Mouse (Mus musculus): Measurements from ENCODE around the gene Sgca.
"Not testable (repeated sequence)": the region's sequence is repeated elsewhere in the genome, so short reads cannot be mapped to it uniquely, and the experiment has no call there.

Gene Sgca

DNA sequence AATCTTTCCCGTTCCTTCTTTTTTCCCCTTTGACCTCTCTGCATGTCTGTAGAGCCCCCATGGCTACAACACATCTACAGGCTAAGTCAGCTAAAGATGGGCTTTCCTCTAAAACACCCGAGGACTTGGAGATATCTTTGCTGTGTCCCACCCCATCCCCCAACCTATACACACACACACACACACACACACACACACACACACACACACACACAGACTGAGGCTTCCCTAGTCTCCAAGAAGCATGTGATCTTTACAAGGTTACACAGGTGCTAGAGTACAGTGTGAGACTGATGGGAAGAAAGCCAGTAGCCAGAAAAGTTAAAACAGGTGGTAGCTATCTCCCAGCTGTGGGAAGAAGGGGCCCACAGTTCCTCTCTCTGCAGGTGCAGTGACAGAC is 10.3 kb upstream of the Sgca start:
- no peak for DNase-seq (ENCODE audit: low spot score)

DNA sequence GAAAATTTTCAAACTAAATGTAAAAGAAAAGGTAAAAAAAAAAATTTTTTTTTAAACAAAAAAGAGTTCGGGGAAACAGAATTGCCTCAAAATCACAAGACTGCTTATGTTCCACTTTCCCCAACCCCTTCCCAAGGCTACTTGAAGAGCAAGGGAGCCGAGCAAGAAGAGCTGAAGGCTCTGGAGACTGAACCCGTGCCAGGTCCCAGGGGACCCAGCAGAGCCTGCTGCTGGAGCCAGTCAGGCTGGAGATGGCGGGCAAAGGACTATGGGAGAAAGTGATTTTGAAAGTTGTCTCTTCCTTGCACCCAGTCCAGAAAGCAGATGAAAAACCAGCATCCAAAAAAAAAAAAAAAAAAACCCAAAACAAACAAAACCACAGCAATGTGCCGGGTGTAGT is 9.7 kb upstream of the Sgca start:
- DNase-seq (ENCODE audit: low spot score), result no peak

DNA sequence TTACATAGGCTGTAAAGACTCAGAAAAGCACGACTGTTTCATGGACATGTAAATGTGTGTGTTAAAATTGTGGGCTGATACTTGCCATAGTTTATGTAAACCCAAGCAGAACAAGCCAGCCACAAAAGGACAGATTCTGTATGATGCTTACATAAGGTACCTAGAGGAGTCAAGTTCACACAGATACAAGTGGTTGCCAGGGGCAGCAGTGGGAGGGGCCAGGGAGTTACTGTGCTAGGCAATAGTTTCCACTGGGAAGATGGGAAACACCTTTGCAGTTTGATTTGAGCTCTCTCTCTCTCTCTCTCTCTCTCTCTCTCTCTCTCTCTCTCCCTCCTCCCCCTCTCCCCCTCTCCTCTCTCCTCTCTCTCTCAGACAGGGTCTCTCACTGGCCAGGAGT is 9.0 kb upstream of the Sgca start:
- DNase-seq (ENCODE audit: low spot score), result no peak

DNA sequence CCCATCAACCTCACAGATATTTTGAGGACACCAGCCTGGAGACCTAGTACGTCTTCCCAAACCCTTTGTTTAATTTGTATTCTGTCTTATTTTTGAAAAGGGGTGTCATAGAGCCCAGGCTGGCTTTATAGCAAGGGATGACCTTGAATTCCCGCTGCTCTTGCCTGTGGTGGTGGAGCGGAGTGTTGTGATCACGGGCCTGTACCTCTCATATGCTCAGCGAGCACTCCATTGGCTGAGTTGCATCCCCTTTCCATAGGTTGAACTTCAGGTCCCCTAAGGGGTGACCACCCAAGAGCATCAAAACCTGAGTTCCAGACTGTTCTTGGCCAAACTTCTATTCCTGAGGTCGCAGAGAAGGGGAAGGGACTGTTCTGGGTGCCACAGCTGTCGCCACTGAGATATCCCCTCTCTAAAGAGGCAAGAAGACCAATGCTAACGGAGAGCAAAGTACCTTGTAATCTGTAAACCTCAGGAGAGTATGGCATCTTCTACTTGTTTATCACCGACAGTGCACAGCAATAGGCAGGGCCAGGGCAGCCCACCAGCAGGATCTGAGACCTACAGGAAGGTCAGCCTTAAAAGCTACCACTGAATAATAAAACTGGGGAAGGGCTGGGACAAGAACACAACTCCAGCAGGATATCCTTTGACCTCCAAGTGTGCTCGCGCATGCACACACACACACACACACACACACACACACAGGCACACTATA is 3.5 kb upstream of the Sgca start:
- no peak for DNase-seq (ENCODE audit: low spot score)

DNA sequence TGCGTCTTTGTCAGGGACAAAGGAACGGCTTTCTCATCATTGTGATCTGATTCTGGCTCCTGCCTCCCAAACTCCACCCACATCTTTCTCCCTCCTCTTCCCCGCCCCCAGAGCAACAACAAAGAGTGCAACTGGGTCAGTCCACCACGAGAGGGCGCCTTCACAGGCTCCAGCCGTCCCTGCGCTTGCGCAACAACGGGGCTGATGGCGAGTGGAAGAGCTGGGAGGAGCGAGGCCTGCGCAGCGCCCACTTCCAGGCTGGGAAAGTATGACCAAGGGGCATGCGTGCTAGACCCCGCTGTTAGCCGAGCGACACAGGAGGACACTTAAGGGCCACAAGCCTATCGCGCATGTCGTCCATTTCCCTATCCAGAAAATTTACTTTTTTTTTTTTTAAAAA is 2.8 kb upstream of the Sgca start:
- peak; percentile 93 for DNase-seq (ENCODE audit: low spot score)

DNA sequence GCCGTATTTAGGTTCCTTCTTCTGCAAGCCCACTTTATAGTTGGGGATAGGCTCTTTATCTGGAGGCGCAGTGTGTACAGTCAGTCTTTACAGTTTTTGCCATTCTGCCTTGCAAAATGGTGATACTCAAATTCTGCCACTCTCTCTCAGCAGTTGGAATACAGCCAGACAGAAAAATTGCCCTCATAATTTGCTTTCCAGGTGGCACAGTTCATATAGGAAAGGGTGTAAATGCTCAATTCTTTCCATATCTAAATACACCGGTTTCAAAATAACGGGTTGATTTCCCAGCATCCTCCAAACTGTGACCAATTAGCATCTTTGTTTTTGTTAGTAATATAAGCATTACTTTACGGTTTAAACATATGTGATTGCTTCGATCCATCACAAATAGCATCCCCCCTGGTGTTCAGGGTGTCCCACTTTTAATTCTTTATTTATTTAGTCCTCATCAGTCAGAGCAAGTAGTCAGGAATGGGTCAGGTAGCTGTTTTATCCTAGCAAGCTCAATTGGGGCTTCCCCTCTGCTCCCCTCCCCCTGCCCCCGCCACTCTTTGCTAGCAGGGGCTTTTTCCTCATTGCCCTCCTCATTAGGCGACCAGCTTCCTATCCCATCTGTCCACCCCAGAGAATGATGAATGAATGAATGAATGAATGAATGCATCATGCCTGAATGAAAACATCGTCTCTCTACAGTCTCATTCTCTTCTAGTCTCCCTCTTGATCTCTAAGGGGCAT is 2.2 kb upstream of the Sgca start:
- no peak for DNase-seq (ENCODE audit: low spot score)

DNA sequence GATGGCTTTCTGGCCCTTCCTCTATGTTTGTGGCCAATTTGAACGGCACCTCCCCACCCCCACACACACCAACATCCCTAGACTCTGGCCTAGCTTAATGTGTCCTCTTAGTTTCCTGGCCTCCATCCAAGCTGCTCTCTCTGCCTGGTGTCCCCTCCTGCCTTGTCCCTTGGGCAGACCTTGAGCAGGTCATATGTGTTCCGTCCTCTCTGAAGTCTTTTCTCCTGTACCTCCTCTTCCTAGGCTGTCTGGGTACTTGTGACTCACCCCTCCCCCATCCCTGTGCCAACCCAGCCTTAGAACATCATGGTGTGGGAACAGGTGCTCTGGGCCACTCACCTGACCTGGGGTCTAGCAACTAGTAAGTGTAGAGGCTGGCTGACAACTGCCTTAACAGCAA is 1.2 kb downstream of the Sgca start:
- no peak for DNase-seq (ENCODE audit: low spot score)

DNA sequence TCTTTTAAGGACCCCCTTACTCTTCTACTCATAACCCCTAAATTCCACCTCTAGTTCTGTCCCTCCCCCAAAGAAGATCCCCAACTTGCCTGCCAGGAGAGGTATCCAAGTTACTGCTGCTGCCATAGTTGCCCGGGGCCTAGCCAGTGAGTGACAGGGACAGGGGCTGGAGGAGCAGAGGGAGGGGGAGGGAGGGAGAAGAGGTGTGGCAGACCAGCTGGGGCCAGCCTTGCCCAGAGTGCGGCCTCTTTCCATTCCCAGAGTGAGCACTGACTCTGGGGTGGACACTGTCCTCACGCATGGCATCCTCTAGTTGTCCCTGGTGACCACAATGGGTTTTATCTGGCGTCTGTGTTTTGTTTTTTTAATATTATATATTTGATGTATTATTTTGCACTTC is 2.8 kb downstream of the Sgca start:
- no peak for DNase-seq (ENCODE audit: low spot score)

DNA sequence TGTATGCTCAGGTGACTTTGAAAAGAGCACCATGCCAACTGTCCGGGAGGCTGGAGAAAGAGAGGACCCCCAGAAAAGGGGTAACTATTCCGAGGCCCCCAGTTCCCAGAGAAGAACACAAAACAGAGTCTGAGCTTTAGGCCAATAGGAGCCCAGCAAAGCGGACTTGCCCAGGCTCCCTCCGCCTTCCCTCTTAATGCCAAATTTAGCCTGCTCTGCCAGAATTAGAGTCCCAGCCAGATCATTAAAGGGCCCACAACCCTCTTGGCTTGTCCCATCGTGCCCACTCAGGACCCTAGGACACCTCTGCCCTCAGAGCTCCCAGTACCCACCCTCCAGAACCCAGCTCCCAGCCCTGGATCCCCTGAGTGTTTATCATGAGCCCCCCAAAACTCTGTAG is 3.2 kb downstream of the Sgca start:
- no peak for DNase-seq (ENCODE audit: low spot score)

DNA sequence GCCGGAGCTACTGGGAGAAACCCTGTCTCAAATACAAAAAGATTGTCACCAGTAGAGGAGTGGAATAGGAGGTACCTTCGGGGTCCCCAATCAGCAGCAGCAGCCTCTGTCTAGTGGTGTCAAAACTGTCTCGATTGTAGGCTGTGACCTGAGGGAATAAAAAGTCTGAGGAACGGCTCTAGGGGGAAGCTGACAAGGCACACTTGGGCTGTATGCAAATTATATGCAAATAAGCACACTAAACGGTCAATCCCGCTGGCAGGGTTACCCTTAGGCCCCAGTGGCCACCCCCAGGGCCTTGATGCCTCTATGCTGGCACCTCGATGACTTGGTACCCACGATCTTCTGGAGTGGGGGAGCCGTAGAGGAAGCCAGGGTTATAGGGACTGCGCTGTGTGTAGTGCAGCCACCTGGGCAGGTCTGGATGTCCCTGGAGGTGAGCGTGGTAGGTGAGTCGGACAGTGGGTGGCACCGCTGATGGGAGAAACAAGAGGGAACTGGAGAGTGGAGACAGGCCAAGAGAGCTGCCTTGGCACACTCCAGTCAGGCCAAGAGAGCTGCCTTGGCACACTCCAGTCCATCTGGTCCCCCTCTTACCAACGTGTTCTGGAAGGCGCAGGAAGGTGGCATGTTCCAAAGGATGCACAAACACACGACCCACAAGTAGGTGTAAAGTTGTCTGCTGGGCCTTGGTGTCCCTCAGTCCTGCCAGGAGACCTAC is 4.1 kb downstream of the Sgca start:
- no peak for DNase-seq (ENCODE audit: low spot score)

DNA sequence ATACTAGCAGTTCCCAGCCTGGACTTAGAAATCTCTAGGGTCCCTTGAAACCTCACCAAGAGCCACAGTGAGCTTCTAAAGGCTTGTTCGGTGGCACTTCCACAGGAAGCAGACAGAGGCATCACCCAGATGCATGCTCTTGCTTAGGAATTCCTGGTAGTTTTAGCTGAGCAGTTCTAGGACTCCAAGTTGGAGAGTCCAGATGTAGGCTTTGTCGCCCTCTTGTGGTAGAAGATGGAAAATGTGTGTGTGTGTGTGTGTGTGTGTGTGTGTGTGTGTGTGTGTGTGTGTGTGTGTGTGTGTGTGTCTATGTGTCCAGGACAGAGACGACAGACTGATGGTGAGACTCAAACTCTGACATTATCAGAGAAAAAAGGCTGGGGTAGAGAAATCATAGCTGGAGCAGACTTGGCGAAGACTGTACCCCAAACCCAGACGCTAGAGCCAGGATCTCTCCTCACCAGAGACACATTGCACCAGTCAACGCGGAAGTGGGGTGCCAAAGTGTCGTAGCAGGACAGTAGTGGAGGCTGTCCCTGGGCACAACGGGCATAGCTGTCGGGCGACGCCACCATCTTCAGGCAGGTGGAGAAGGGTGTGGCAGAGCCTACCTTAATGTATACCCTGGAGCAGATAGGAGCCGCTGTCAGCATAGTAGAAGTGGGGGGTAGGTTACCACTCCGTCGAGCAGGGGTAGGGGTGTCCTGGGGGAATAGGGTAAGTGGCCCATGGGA is 5.8 kb downstream of the Sgca start:
- DNase-seq (ENCODE audit: low spot score), result peak; percentile 86

DNA sequence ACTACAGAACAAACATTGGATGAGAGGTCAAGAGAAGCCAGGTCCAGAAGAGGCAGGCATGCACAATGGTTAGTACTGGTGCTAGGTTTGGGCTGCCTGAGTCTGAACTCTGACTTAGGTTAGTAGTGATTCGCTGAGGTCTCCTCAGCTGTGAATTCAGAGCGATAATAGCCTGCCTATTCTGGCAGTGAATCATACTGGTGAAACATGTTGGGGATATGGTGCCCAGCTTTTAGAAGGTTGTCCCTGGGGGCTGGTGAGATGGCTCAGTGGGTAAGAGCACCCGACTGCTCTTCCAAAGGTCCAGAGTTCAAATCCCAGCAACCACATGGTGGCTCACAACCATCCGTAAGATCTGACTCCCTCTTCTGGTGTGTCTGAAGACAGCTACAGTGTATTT is 6.4 kb downstream of the Sgca start:
- not testable (repeated sequence) for DNase-seq (ENCODE audit: low spot score)

DNA sequence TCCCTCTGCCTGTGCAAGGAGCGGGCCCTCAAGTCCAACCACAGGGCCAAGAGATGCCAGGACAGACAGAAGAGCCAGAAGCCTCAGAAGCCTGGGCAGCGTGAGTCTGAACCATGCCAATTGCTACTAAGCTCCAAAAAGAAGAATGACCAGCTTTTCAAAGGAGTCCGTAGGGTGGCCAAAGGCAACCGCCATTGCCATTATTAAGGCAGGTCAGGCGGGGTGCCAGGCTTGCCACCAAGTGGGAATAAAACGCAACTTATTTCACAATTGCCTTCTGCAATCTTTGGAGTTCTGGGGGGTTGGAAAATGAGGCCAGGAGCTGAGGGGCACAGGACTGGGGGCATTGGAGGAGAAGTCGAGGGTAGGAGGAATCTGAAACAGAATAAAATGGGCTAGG is 7.9 kb downstream of the Sgca start:
- DNase-seq (ENCODE audit: low spot score), result no peak

DNA sequence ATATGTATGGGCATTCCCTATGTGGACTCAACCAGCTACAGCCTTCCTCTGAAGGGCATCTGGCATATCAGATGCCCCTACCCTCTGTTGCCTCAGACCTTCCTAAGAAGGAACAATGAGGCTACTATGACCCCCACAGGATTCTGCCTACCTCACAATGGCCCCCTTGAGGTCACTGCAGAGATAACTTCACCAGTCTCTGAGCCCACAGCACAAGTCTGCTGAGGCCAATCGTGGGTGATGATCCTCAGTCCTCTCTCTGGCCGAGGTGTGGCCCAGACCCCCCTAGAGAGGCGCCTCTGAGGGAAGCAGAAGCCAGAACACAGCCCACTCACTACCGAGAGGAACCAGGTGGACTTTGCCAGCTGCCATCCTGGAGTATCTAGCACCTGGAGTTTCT is 8.7 kb downstream of the Sgca start, which contains the start of gene Hils1:
TSS of gene Hils1 (plus strand) at position 175 of the 400 bp plus-strand sequence.
- DNase-seq (ENCODE audit: low spot score), result no peak

DNA sequence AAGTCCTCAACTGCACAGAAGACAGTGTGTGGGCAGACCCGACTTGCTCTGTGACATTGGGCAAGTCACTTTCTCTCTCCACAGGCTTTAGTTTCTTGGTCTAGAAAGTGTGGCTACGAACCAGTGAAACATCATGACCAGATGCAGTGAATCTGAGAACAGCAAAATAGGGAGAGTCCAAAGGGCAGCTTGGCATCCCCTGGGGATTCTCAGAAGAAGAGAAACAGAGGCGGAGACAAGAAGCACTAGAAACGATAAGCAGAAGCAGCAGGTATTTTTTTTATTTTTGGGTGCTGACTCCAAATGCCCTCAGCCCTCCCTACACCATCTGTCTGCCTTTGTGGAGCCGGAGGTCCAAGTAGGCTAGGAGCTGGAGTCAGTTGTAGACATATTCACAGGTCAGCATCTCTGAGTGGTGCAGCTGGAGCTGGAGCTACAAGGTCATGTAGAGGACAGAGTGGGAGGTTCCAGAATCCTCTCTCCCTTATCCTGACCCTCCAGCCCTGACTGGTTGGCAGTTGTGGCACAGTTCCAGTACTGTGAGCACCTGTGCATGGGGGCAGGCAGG is 13.5 kb downstream of the Sgca start:
- no peak for DNase-seq (ENCODE audit: low spot score)

DNA sequence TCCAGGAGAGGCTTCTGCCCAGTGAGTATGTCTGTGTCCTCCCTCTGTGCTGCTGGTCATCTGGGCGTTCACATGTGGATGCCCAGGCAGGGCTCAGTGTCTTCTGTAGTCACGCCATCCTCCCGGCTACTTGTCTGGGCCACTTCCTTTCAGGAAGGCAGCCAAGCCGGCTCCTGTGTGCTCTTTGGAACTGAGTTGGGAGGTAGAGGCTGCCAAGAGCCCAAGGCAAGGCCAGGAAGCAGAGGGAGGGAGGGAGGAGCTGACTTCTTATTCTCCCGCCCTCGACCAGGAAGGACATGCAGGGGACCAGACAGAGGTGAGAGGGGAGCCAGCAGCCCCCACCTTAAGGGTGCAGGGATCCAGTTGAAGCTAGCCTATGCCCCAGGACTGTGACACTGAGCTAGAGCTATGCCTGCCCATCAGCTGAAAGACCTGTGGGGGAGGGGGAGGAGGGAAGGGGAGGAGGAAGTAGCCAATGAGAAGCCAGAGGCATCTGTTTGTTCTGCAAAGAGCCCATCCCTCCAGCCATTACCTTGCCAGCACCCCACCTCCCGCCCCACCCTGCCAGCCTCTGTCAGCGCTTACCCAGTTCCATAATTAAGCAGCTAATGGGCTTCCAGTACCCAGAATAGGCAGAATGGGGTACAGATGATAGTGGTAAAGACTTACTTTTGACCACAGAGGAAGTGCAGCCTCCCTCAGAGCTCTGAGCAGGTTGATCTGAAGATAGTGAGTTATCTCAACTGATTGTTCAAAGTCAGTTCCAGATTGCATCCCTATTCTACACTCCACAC is 17.9 kb downstream of the Sgca start:
- DNase-seq (ENCODE audit: low spot score), result no peak

DNA sequence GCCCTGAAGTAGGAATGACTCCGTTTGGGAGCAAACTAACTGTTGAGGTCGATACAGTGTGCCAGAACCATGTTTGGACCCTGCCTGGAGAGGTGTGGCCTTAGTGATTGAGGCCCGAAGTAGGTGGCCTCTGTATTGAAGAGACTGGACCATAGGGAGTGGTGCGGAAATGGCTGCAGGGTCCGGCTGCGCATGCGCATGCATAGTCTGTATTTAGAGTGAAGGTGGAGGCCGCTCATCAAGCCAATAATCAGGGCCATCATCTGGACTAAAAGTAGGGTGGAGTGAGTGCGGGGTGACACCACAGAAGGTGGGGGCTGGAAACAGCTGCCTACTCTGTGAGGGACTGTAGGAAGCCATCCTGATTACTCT is 18.4 kb downstream of the Sgca start:
- no peak for DNase-seq (ENCODE audit: low spot score)

DNA sequence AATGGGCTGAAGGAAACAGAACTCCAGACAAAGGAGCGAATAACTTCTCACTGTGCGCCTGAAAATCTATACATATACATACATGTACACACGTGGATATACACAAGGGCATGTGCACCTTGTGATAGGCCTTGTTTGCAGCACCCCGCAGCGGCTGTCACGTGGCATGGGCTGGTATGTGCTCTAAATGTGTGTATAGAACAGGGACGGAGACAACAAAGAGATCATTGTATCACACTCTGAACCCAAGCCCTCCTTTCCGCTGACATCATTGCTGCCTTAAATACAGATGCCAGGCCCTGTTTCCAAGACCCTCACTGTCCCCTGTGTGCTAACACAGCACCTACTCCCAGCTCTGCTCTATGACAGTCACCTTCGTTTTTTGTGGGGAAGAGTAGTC is 21.0 kb downstream of the Sgca start:
- no peak for DNase-seq (ENCODE audit: low spot score)

DNA sequence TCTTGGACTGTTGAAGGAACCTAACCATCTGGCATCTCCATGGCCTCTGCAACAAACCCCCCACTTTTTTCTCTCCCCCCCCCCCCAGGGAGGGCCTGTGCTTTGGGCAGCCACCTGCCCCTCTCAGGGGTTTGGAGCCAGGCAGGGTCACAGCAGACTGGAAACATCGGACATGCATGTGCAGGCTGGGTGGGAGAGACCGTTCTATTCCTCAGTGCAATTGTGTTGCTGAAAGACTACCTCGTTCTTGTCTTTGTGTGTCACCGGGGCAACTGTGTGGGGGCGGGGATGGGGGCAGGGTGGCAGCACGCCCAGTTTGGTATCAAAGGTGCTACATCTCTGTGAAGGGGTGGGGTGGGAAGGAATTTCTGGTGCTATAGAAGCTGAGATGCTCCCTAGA is 24.0 kb downstream of the Sgca start:
- no peak for DNase-seq (ENCODE audit: low spot score)

DNA sequence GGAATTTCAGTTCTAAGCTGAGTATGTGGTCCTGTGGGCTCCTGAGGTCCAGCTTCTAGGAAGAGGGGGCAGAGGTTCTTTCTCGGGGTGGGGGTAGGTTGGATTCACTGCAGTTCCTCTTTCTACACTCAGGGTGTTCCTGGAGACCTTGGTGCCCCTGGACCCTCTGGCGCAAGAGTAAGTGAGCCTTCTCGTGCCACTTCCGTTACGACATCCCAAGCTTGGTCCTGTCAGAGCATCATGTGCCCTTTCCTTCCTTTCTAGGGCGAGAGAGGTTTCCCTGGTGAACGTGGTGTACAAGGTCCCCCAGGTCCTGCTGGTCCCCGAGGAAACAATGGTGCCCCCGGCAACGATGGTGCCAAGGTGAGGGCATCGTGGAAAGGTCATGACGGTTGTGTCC is 30.9 kb downstream of the Sgca start:
- DNase-seq (ENCODE audit: low spot score), result no peak

DNA sequence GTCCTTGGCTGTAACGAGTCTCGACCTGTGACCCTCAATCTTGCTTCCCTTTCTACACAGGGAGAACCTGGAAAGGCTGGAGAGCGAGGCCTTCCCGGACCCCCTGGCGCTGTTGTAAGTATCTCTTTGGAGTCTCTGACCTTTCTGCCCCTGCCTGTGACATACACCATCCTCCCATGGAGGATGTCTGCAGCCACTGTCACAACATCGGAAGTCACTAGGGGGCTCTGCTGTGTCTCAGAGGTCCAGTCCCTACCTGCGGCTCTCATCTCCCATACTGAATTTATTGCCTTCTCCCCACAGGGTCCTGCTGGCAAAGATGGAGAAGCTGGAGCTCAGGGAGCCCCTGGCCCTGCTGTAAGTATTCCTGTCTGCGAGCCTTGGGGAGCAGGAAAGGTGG is 31.8 kb downstream of the Sgca start:
- no peak for DNase-seq (ENCODE audit: low spot score)
